Comparison of ENCODE assay signal across 22 mouse cellular contexts in the genomic region with DNA sequence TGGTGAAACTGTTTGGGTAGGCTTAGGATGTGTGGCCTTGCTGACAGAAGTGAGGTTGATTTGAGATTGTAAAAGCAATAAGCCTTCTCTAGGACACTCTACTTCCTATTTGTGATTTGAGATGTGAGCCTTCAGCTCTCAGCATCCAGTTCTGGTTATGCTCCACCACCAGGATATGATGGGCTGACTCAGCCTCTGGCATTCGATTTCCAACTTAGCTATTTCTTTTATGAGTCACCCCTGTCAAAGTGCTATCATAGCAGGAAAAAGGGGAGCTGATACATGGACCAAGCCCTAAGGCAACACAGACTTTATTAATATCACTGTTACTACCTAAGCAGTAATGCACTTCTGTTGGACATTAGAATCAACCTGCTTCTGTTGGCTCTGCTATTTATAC.
DNase-seq lines count a peak whose midpoint lies in the region; ATAC-seq and TF ChIP-seq lines count a peak whose summit lies in the region.
"Had no signal": no experiment of that assay in that cellular context is flagged by ENCODE, and none has a peak within 500 bp of the region (broad histone marks: within the 10 kb centered on the region; RNA-seq: fewer than 3 reads in every experiment).

No protein-coding gene starts in this region.

- peak; percentile 83 for ATAC-seq in Patski
- ATAC-seq in intestine, embryonic 15.5 days: peak; percentile 73
- peak; percentile 79 for ATAC-seq in stomach, postnatal 0 days (ENCODE audit: low FRiP score, low TSS enrichment)
- no peak for ATAC-seq in forebrain, embryonic 15.5 days (replicated peaks)
- no peak for ATAC-seq in kidney, embryonic 14.5 days (ENCODE audit: low FRiP score, low TSS enrichment)
- no peak for ATAC-seq in midbrain, postnatal 0 days (ENCODE audit: low FRiP score)
- ATAC-seq: CD4-positive, CD25-positive, alpha-beta regulatory T cell, adult 4 months; forebrain, embryonic 16.5 days had no signal

- H3K9me3 ChIP-seq in intestine, embryonic 15.5 days: no peaks in the 10 kb centered on the region
- no peaks in the 10 kb centered on the region for H3K9me3 ChIP-seq in stomach, postnatal 0 days (ENCODE audit: control insufficient read depth, low read length)
- H3K9me3 ChIP-seq in forebrain, embryonic 15.5 days: no peaks in the 10 kb centered on the region
- H3K9me3 ChIP-seq in kidney, embryonic 14.5 days (ENCODE audit: control insufficient read depth, low read length): no peaks in the 10 kb centered on the region
- no peaks in the 10 kb centered on the region for H3K9me3 ChIP-seq in midbrain, postnatal 0 days (ENCODE audit: low read length)
- H3K9me3 ChIP-seq: forebrain, embryonic 12.5 days; hindbrain, embryonic 15.5 days; kidney, embryonic 15.5 days had no signal

- no peak overlapping the region for H3K9ac ChIP-seq in intestine, embryonic 15.5 days
- H3K9ac ChIP-seq in stomach, postnatal 0 days (ENCODE audit: low read length): no peak overlapping the region
- no peak overlapping the region for H3K9ac ChIP-seq in forebrain, embryonic 15.5 days (replicated peaks)
- no peak overlapping the region for H3K9ac ChIP-seq in kidney, embryonic 14.5 days (ENCODE audit: low read depth, low read length)
- no peak overlapping the region for H3K9ac ChIP-seq in midbrain, postnatal 0 days (replicated peaks; ENCODE audit: low read length, poor library complexity, severe bottlenecking)
- H3K9ac ChIP-seq: forebrain, embryonic 12.5 days; hindbrain, embryonic 15.5 days; kidney, embryonic 15.5 days had no signal

- TF ChIP-seq EP300 in stomach, postnatal 0 days (optimal IDR thresholded peaks at IDR 0.05): no peak

- in situ Hi-C loops in Patski (cut with MboI; ENCODE audit: low pct_unique_long_range_greater_than_20kb): no loop called here

- no peak overlapping the region for H3K4me2 ChIP-seq in intestine, embryonic 15.5 days (replicated peaks)
- no peak overlapping the region for H3K4me2 ChIP-seq in stomach, postnatal 0 days (replicated peaks; ENCODE audit: low read depth)
- no peak overlapping the region for H3K4me2 ChIP-seq in forebrain, embryonic 15.5 days (replicated peaks)
- H3K4me2 ChIP-seq in kidney, embryonic 14.5 days (replicated peaks; ENCODE audit: low read depth, low read length): no peak overlapping the region
- no peak overlapping the region for H3K4me2 ChIP-seq in midbrain, postnatal 0 days (ENCODE audit: low read depth, low read length, poor library complexity, severe bottlenecking)
- H3K4me2 ChIP-seq: forebrain, embryonic 12.5 days; heart, embryonic 11.5 days; hindbrain, embryonic 15.5 days; kidney, embryonic 15.5 days had no signal

- 61% methylated on average over 1 of the region's 1 CpGs for WGBS in intestine, embryonic 15.5 days
- 59% methylated on average over 1 of the region's 1 CpGs for whole genome bisulfite sequencing in stomach, postnatal 0 days
- 75% methylated on average over 1 of the region's 1 CpGs for WGBS in forebrain, embryonic 15.5 days
- 67% methylated on average over 1 of the region's 1 CpGs for WGBS in kidney, embryonic 14.5 days
- 82% methylated on average over 1 of the region's 1 CpGs for WGBS in midbrain, postnatal 0 days

- no peaks in the 10 kb centered on the region for H3K4me1 ChIP-seq in intestine, embryonic 15.5 days (replicated peaks)
- H3K4me1 ChIP-seq in stomach, postnatal 0 days (replicated peaks; ENCODE audit: control insufficient read depth, insufficient read depth): no peaks in the 10 kb centered on the region
- no peaks in the 10 kb centered on the region for H3K4me1 ChIP-seq in forebrain, embryonic 15.5 days
- no peaks in the 10 kb centered on the region for H3K4me1 ChIP-seq in kidney, embryonic 14.5 days (ENCODE audit: control insufficient read depth, insufficient read depth, low read length)
- no peaks in the 10 kb centered on the region for H3K4me1 ChIP-seq in midbrain, postnatal 0 days (ENCODE audit: insufficient read depth, low read length)
- H3K4me1 ChIP-seq: forebrain, embryonic 12.5 days; kidney, embryonic 15.5 days had no signal

- no peaks in the 10 kb centered on the region for H3K27me3 ChIP-seq in Patski
- H3K27me3 ChIP-seq in intestine, embryonic 15.5 days (replicated peaks): no peaks in the 10 kb centered on the region
- no peaks in the 10 kb centered on the region for H3K27me3 ChIP-seq in stomach, postnatal 0 days (ENCODE audit: control insufficient read depth, insufficient read depth, low read length)
- no peaks in the 10 kb centered on the region for H3K27me3 ChIP-seq in forebrain, embryonic 15.5 days
- no peaks in the 10 kb centered on the region for H3K27me3 ChIP-seq in kidney, embryonic 14.5 days (ENCODE audit: control insufficient read depth, insufficient read depth, low read length)
- H3K27me3 ChIP-seq in midbrain, postnatal 0 days (ENCODE audit: insufficient read depth, low read length): no peaks in the 10 kb centered on the region
- H3K27me3 ChIP-seq: forebrain, embryonic 12.5 days; hindbrain, embryonic 15.5 days; kidney, embryonic 15.5 days had no signal

- peak; percentile 7 to 8 for DNase-seq in adrenal gland, postnatal 36 days
- no peak for DNase-seq in adrenal gland, postnatal 25 days
- no peak for DNase-seq in Patski (ENCODE audit: low read depth, low spot score)
- DNase-seq in stomach, postnatal 0 days (ENCODE audit: low spot score): no peak
- no peak for DNase-seq in midbrain, postnatal 0 days (ENCODE audit: low spot score)
- DNase-seq: adrenal gland, adult 8-10 months; cerebellum, adult 18-20 months; cerebellum, adult 9-10 months; cerebellum, postnatal 14 days; gastrocnemius, postnatal 10 days; gastrocnemius, postnatal 36 days; heart, postnatal 36 days; kidney, adult 2 months had no signal

- H3K27ac ChIP-seq in intestine, embryonic 15.5 days: no peak overlapping the region
- no peak overlapping the region for H3K27ac ChIP-seq in stomach, postnatal 0 days (replicated peaks)
- no peak overlapping the region for H3K27ac ChIP-seq in forebrain, embryonic 15.5 days (replicated peaks)
- H3K27ac ChIP-seq in kidney, embryonic 14.5 days (ENCODE audit: low read depth, low read length): no peak overlapping the region
- H3K27ac ChIP-seq in midbrain, postnatal 0 days (ENCODE audit: low read depth, low read length): no peak overlapping the region
- H3K27ac ChIP-seq: forebrain, embryonic 12.5 days; hindbrain, embryonic 15.5 days; kidney, embryonic 15.5 days had no signal

- H3K4me3 ChIP-seq in intestine, embryonic 15.5 days (replicated peaks): no peak overlapping the region
- no peak overlapping the region for H3K4me3 ChIP-seq in stomach, postnatal 0 days (ENCODE audit: low read depth, low read length)
- H3K4me3 ChIP-seq in forebrain, embryonic 15.5 days: no peak overlapping the region
- H3K4me3 ChIP-seq in kidney, embryonic 14.5 days (ENCODE audit: low read length): no peak overlapping the region
- no peak overlapping the region for H3K4me3 ChIP-seq in midbrain, postnatal 0 days (ENCODE audit: low read depth, low read length)
- H3K4me3 ChIP-seq: forebrain, embryonic 12.5 days; hindbrain, embryonic 15.5 days; kidney, embryonic 15.5 days had no signal

- POLR2A ChIA-PET in Patski (lab: Charles Lee): no interaction called here

- H3K36me3 ChIP-seq in intestine, embryonic 15.5 days: no peaks in the 10 kb centered on the region
- H3K36me3 ChIP-seq in stomach, postnatal 0 days (ENCODE audit: control insufficient read depth, insufficient read depth, low read length): no peaks in the 10 kb centered on the region
- no peaks in the 10 kb centered on the region for H3K36me3 ChIP-seq in forebrain, embryonic 15.5 days
- H3K36me3 ChIP-seq in kidney, embryonic 14.5 days (ENCODE audit: control insufficient read depth, insufficient read depth, low read length): no peaks in the 10 kb centered on the region
- H3K36me3 ChIP-seq in midbrain, postnatal 0 days (ENCODE audit: insufficient read depth, low read length): no peaks in the 10 kb centered on the region
- H3K36me3 ChIP-seq: forebrain, embryonic 12.5 days; hindbrain, embryonic 15.5 days; kidney, embryonic 15.5 days had no signal

- CTCF ChIA-PET in Patski (lab: Charles Lee): interaction anchor here (0.7 to 1.4 kb wide), 3 partner anchors 10 to 19 kb away, joined by 3 to 4 read pairs (median 3); no protein-coding TSS in a partner anchor

- no peak for TF ChIP-seq CTCF in Patski (IDR thresholded peaks at IDR 0.05)
- TF ChIP-seq CTCF in stomach, postnatal 0 days (IDR thresholded peaks at IDR 0.05; ENCODE audit: low read depth): no peak
- TF ChIP-seq CTCF in midbrain, postnatal 0 days (IDR thresholded peaks at IDR 0.05): no peak

Comparison
In these comparisons a context has a peak if more than half of its experiments do, and no peak if none do; other contexts are left out.
1. DNase-seq: peak in adrenal gland, postnatal 36 days (2 of 2); none in adrenal gland, postnatal 25 days (single experiment), Patski (single experiment), stomach, postnatal 0 days (single experiment) and midbrain, postnatal 0 days (single experiment).
2. ATAC-seq: peak in Patski (single experiment), intestine, embryonic 15.5 days (single experiment) and stomach, postnatal 0 days (single experiment); none in forebrain, embryonic 15.5 days (single experiment), kidney, embryonic 14.5 days (single experiment) and midbrain, postnatal 0 days (single experiment).